Mouse (Mus musculus): ENCODE measurements at regions not wholly inside any gene's neighbourhood (a gene's known extent, or its start where the extent isn't known, plus 50 kb on each side); places are given as distances from the start of the nearest gene placed in this dataset.
A peak's percentile ranks its signal among the peaks of the same experiment; 100 is the strongest.

DNA sequence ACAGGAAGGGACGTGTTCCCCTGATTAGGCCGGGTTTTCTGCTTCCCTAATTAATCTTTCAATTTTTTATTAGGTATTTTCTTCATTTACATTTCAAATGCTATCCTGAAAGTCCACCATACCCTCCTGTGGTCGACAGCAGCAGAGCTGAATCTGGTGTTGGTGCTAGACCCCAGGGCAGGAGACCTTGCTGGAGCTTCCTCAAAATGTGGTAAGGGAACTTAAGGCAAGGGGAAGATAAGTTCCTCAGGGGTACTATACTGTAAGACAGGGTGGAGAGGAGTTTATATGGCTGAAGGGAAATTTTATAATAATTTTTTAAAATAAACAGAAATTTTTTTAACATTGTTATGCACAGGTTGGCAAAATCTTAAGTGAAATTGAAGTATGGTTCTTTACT is 806.5 kb upstream of the Edil3 start:
- no peak for DNase-seq (ENCODE audit: low read depth, low spot score)

DNA sequence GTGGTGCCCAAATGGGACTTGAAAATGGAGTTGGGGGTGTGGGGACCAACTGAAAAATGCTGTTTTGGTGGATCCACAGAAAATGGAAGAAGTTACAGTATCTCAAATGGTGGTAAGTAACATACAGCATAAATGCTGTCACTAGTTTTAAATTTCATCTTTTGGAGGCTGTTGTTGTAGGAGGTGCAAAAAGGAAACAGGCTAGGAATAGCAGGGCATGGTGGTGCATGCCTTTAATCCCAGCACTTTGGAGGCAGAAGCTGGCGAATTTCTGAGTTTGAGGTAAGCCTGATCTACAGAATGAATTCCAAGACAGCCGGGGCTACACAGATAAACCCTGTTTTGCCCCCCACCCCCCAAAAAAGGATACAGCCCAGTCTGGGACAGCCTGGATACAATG is 794.8 kb upstream of the Edil3 start:
- DNase-seq (ENCODE audit: low read depth, low spot score) = peak; percentile 31

Measured in telencephalon, adult 2 months (tissue).